Mouse (Mus musculus): ENCODE measurements around the gene Pir. TPM values are rescaled to one million over a fixed set of nuclear protein-coding genes. Genes with fewer than 3 reads are reported as not detected.

Pir gene
- total RNA-seq, 1 experiment from 2014 or later, result not detected

DNA sequence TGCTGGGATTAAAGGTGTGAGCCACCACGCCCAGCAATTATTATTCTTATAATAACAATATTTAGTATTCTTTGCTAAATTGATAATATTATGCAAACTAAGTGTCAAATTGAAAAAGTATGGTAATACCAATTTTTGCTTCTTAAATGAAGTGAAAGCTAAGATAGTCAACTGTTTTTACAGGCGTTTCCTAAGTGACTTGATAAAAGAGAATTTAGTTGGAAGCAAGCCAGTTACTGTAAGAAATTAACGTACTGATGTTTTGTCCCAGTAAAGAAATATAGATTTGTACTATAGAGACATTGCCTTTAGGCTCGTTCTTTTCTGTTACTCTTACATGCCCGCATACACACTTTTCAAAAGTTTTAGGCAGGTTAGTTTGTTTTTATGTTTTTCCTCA, 53.3 kb downstream of the Pir start:
- no peak for ATAC-seq (replicated peaks; ENCODE audit: insufficient number of reproducible peaks, low FRiP score, low TSS enrichment, poor library complexity, severe bottlenecking)

- no peak for ATAC-seq (replicated peaks; ENCODE audit: insufficient number of reproducible peaks, low FRiP score, low TSS enrichment, poor library complexity, severe bottlenecking)
Measured at GRCm38 (mm10) chrX:164323391-164323913, 54.3 kb downstream of the Pir start.

DNA sequence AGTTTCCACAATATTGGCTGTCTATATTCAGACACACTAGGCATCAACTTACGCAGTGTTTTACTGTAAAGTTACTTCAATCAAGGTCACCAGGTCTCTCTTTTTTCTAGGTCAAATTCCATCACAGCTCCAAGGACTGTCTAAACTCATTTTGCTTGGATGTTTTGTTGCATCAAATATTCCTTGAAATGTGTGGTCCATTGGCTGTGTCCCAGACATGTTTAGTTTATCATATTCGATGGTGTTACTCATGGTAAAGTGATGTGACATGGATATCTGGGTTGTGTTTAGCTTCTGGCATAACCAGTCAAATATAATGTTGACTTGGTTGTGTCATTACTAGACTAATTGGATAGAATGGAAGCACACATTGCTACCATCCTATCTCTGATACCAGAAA, 61.2 kb downstream of the Pir start:
- no peak for ATAC-seq (replicated peaks; ENCODE audit: insufficient number of reproducible peaks, low FRiP score, low TSS enrichment, poor library complexity, severe bottlenecking)

DNA sequence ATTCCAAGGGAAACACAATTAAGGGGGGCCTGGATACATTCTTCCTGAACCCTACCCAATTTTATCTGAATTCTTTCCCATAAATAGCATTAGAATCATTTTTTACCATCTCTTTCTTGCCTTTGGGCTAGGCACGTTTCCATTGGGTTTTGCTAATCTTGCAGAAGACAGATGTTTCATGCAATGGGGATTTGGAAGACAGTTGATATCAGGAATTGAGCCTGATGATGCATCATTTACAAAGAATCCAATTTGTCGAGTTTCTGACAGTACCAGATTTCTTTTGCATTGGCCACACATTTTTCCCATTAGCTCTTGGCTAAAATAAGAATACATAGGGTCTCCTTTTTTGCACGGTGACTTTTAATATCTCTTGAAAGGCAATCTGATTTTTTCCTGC, 61.6 kb downstream of the Pir start:
- no peak for ATAC-seq (replicated peaks; ENCODE audit: insufficient number of reproducible peaks, low FRiP score, low TSS enrichment, poor library complexity, severe bottlenecking)

- ATAC-seq (replicated peaks; ENCODE audit: insufficient number of reproducible peaks, low FRiP score, low TSS enrichment, poor library complexity, severe bottlenecking), result no peak
Measured at GRCm38 (mm10) chrX:164338591-164338990, 69.4 kb downstream of the Pir start.

- ATAC-seq (replicated peaks; ENCODE audit: insufficient number of reproducible peaks, low FRiP score, low TSS enrichment, poor library complexity, severe bottlenecking), result no peak
Measured at GRCm38 (mm10) chrX:164345359-164345938, 76.3 kb downstream of the Pir start.

- ATAC-seq (replicated peaks; ENCODE audit: insufficient number of reproducible peaks, low FRiP score, low TSS enrichment, poor library complexity, severe bottlenecking), result no peak
Measured at GRCm38 (mm10) chrX:164348937-164349336, 79.8 kb downstream of the Pir start.

DNA sequence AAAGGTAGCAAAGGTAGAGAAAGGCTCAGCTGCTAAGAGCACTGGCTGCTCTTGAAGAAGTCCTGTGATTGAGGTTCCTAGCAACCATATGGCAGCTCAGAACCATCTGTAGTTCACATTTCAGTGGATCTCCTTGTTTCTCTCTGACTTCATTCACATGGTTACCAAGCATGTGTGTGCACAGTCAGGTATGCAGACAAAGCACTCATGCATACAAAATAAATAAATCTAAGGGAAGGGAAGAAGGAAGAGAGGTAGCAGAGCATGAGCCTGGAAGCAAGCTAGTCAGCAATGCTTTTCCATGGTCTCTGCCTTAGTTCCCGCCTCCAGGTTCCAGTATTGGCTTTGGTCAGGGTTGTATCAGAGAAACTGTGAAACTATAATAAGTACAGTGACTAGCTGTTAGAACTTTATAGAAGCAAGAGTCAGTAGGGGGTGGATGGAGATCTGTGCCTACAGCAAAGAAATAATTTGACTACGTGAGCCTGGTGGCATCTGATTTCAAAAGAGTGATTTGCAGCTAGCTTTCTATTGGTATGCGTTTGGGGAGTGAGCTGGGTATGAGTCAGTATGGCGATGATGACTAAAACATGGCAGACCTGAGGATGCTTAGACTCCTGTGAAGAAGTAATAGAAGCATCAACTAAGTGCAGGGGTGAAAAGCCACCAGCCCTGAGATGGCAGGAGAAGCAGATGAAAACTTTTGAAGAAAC, 96.1 kb downstream of the Pir start:
- no peak for ATAC-seq (replicated peaks; ENCODE audit: insufficient number of reproducible peaks, low FRiP score, low TSS enrichment, poor library complexity, severe bottlenecking)

GRCm38 (mm10) chrX:164370576-164370975, 101.4 kb downstream of the Pir start:
- no peak for ATAC-seq (replicated peaks; ENCODE audit: insufficient number of reproducible peaks, low FRiP score, low TSS enrichment, poor library complexity, severe bottlenecking)

DNA sequence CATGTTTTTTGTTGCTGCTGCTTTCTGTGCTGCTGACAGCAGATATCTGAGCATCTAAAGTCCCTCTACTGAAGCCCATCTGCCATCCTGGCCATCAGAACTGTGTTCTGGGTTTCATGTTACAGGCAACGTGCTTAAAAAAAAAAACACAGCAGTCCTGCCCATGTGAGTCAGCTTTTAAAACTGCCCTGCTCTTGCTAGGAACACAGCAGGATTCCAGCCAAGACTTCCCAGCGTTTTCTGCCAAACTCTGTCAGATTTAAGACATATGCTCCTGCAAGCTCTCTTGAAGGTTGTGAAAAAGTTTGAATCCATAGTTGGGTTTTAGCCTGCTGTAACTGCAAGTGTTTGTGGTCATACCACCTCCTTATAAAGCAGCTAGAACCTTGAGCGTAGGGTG, 103.9 kb downstream of the Pir start, which contains the start of gene Vegfd:
Gene Vegfd (plus strand): TSS at position 298 of the 400 bp plus-strand sequence.
- no peak for ATAC-seq (replicated peaks; ENCODE audit: insufficient number of reproducible peaks, low FRiP score, low TSS enrichment, poor library complexity, severe bottlenecking)

DNA sequence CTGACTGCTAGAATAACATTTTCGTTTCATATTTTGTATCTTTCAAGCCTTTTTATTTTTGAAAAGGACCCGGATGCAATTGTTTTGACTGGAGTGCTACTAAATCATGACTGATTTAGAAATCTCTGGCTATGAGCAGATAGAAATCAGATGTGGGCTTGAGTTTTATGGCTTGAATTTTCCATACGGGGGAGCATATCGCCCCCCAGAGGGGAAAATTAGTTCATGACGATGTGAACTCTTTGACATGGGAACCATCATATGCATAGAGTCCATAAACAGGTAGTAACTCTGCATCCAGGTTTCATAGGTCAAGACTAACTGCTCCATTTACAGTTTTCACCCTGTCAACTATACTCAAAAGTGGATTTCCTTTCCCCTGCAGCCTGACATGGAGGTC, 105.4 kb downstream of the Pir start:
- no peak for ATAC-seq (replicated peaks; ENCODE audit: insufficient number of reproducible peaks, low FRiP score, low TSS enrichment, poor library complexity, severe bottlenecking)

DNA sequence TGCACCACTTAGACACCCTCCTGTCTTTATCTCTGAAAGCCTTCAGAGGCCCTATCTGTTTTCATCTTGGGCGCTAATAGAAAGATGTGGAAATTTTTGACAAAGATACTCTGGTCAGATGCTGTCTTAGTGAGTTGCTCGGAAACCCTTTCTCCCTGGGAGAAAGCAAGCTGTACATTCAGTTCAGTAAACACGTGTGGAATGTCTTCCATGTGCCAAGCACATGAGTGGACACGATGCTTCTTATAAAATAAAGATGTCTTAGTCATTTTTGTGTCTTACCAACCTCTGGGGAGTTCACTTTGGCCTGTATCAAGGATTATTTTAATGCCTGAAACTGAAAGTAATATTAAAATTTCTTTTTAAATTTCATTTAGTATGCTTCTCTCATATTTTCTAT, 110.5 kb downstream of the Pir start:
- no peak for ATAC-seq (replicated peaks; ENCODE audit: insufficient number of reproducible peaks, low FRiP score, low TSS enrichment, poor library complexity, severe bottlenecking)

- peak; percentile 88 for ATAC-seq (replicated peaks; ENCODE audit: insufficient number of reproducible peaks, low FRiP score, low TSS enrichment, poor library complexity, severe bottlenecking)
Measured at GRCm38 (mm10) chrX:164381618-164382408, 112.6 kb downstream of the Pir start.

DNA sequence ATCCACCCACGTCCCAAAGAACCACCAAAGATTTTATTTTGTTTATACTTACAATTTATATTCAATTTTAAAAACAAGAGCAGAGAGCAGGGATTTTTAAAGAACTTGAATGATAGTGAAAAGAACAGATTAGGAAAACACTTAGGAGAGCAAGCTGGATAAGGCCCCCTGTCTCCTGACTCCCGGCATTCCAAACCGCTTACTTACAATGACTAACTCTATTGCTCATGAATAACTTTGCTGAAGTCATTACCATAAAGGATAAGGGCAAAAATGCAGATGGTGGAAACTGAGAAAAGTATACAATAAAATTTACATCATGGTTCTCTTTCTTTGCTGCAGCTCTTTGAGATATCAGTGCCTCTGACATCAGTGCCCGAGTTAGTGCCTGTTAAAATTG, 124.9 kb downstream of the Pir start:
- ATAC-seq (replicated peaks; ENCODE audit: insufficient number of reproducible peaks, low FRiP score, low TSS enrichment, poor library complexity, severe bottlenecking), result no peak

GRCm38 (mm10) chrX:164398456-164398855, 129.3 kb downstream of the Pir start:
- no peak for ATAC-seq (replicated peaks; ENCODE audit: insufficient number of reproducible peaks, low FRiP score, low TSS enrichment, poor library complexity, severe bottlenecking)

DNA sequence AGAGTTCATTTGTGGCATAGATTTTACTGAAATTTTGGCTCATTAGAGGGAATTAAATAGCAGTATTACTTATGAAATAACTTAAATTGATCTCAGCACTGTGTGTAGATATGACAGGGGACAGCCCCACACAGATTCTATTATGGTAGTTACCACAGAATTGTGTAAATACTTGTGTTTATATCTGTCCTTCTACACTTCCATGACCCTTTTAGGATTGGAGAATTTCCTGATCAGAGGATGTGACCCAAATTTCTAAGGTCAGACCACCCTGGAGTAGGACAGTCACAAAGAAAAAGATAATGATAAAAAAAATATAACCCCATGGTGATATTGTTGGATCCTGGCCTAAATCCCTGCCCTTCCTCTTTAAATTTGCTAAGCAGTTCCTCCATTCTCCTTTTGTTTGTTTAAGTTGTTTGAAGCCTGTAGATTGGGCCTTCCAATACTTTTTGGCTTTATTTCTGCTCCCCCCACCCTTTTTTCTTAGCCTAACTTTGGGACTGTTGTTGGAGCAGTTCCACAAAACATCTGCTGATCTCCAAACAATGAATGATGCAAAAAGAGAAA, 136.0 kb downstream of the Pir start:
- no peak for ATAC-seq (replicated peaks; ENCODE audit: insufficient number of reproducible peaks, low FRiP score, low TSS enrichment, poor library complexity, severe bottlenecking)

GRCm38 (mm10) chrX:164406133-164407022, 137.2 kb downstream of the Pir start:
- no peak for ATAC-seq (replicated peaks; ENCODE audit: insufficient number of reproducible peaks, low FRiP score, low TSS enrichment, poor library complexity, severe bottlenecking)

GRCm38 (mm10) chrX:164408301-164408927, 139.2 kb downstream of the Pir start:
- ATAC-seq (replicated peaks; ENCODE audit: insufficient number of reproducible peaks, low FRiP score, low TSS enrichment, poor library complexity, severe bottlenecking), result no peak
